Mouse (Mus musculus) gastrocnemius, adult 2 months (tissue): ENCODE data around the gene She. TPM values are rescaled to one million over a fixed set of nuclear protein-coding genes. Genes with fewer than 3 reads are reported as not detected.

Experiments
- DNase-seq: peaks from one replicate; pipeline ENCODE4 v3.0.0; 2022
- H3K27ac ChIP-seq: fragments of 200-600 bp; 2 replicates; pipeline ENCODE4 v1.8.1; 2022; ENCODE audit warnings: mild to moderate bottlenecking
- H3K4me3 ChIP-seq: fragments of 200-600 bp; 2 replicates; pipeline ENCODE4 v1.8.1; 2022; ENCODE audit warnings: mild to moderate bottlenecking, moderate library complexity
- CTCF ChIP-seq: fragments of 200-600 bp; IDR thresholded peaks from 2 replicates; pipeline ENCODE4 v1.8.1; 2022; ENCODE audit warnings: antibody characterized with exemption, mild to moderate bottlenecking, moderate library complexity
- intact Hi-C: fragments of 180-260 bp; cut with DNase I; formaldehyde crosslinking; loops from one replicate; pipeline ENCODE4 v1.15.1; 2025
- total RNA-seq, 2 experiments: library from RNA; stranded (reverse); gene quantifications; 2 replicates each; pipeline ENCODE4 v1.2.3; 2021

She gene
- total RNA-seq, 2 experiments from 2014 or later = 4.1 to 5.1 TPM

GRCm38 (mm10) chr3:89869556-89869955 lies 38.4 kb downstream of the She start:
- DNase-seq = no peak
- peak overlapping the region; percentile 21 for H3K4me3 ChIP-seq
- peak overlapping the region; percentile 72 for H3K27ac ChIP-seq
- TF ChIP-seq CTCF = no peak
- intact Hi-C loops = no loop called here

- DNase-seq = no peak
- intact Hi-C loops = no loop called here
- TF ChIP-seq CTCF = no peak
- Histone ChIP-seq H3K4me3 (peak overlapping the region; percentile 40), H3K27ac (peak overlapping the region; percentile 72)
Observed at GRCm38 (mm10) chr3:89870472-89871271, 39.5 kb downstream of the She start.

- TF ChIP-seq CTCF = no peak
- Histone ChIP-seq H3K27ac (no peak overlapping the region), H3K4me3 (no peak overlapping the region)
- intact Hi-C loops = no loop called here
- no peak for DNase-seq
Observed at GRCm38 (mm10) chr3:89871339-89871914, 40.3 kb downstream of the She start.

- H3K27ac ChIP-seq = no peak overlapping the region
- no peak for DNase-seq
- no peak for TF ChIP-seq CTCF
- intact Hi-C loops = no loop called here
- no peak overlapping the region for H3K4me3 ChIP-seq
Observed at GRCm38 (mm10) chr3:89872209-89872608, 41.0 kb downstream of the She start.

GRCm38 (mm10) chr3:89872684-89873083 lies 41.5 kb downstream of the She start:
- TF ChIP-seq CTCF = no peak
- intact Hi-C loops = no loop called here

GRCm38 (mm10) chr3:89874076-89874475 lies 42.9 kb downstream of the She start:
- TF ChIP-seq CTCF = no peak
- no peak overlapping the region for H3K27ac ChIP-seq

More at GRCm38 (mm10) chr3:89872684-89873083, 41.5 kb downstream of the She start:
- no peak overlapping the region for H3K4me3 ChIP-seq
- no peak overlapping the region for H3K27ac ChIP-seq
- DNase-seq = no peak

GRCm38 (mm10) chr3:89875021-89875420 lies 43.9 kb downstream of the She start:
- H3K27ac ChIP-seq = no peak overlapping the region
- intact Hi-C loops = no loop called here
- H3K4me3 ChIP-seq = no peak overlapping the region
- TF ChIP-seq CTCF = no peak
- no peak for DNase-seq

More at GRCm38 (mm10) chr3:89874076-89874475, 42.9 kb downstream of the She start:
- intact Hi-C loops = no loop called here
- no peak for DNase-seq
- no peak overlapping the region for H3K4me3 ChIP-seq

- Histone ChIP-seq H3K4me3 (no peak overlapping the region), H3K27ac (no peak overlapping the region)
- DNase-seq = no peak
- no peak for TF ChIP-seq CTCF
- intact Hi-C loops = no loop called here
Observed at GRCm38 (mm10) chr3:89875781-89876180, 44.6 kb downstream of the She start.

GRCm38 (mm10) chr3:89876469-89876868 lies 45.3 kb downstream of the She start:
- DNase-seq = no peak
- TF ChIP-seq CTCF = no peak
- H3K27ac ChIP-seq = no peak overlapping the region
- H3K4me3 ChIP-seq = no peak overlapping the region
- intact Hi-C loops = no loop called here

- DNase-seq = no peak
- Histone ChIP-seq H3K27ac (no peak overlapping the region), H3K4me3 (no peak overlapping the region)
- TF ChIP-seq CTCF = no peak
- intact Hi-C loops = no loop called here
Observed at GRCm38 (mm10) chr3:89877129-89877528, 46.0 kb downstream of the She start.

- Histone ChIP-seq H3K27ac (0 out of 2 replicates have a peak overlapping the region, but pooled peaks have one; percentile 24), H3K4me3 (no peak overlapping the region)
- no peak for DNase-seq
- intact Hi-C loops = no loop called here
- no peak for TF ChIP-seq CTCF
Observed at GRCm38 (mm10) chr3:89878456-89878855, 47.3 kb downstream of the She start.

- H3K27ac ChIP-seq = no peak overlapping the region
- intact Hi-C loops = no loop called here
- no peak for DNase-seq
- TF ChIP-seq CTCF = no peak
- H3K4me3 ChIP-seq = no peak overlapping the region
Observed at GRCm38 (mm10) chr3:89879326-89879725, 48.2 kb downstream of the She start.

GRCm38 (mm10) chr3:89880036-89880851 lies 49.1 kb downstream of the She start:
- peak; percentile 58 for DNase-seq
- Histone ChIP-seq H3K27ac (peak overlapping the region; percentile 50), H3K4me3 (no peak overlapping the region)
- intact Hi-C loops = no loop called here
- no peak for TF ChIP-seq CTCF
